Mouse (Mus musculus) E14TG2a.4 (cell line): ENCODE data around the gene Letmd1.

Experiments used
- CTCF ChIP-seq: conservative IDR thresholded peaks from 2 replicates; pipeline ENCODE4 v1.5.1; 2014; ENCODE audit warnings: low read length
- NANOG ChIP-seq: IDR thresholded peaks from 2 replicates; pipeline ENCODE4 v1.6.1; 2014; ENCODE audit warnings: borderline replicate concordance, low read length, mixed read lengths
- POU5F1 ChIP-seq: IDR thresholded peaks from 2 replicates; pipeline ENCODE4 v1.6.1; 2014; ENCODE audit warnings: low read length, borderline replicate concordance

- no peak for TF ChIP-seq CTCF
- TF ChIP-seq NANOG = no peak
- TF ChIP-seq POU5F1 = no peak
Measured at GRCm38 (mm10) chr15:100429959-100430565, 38.8 kb upstream of the Letmd1 start.
